Mouse (Mus musculus): Measurements from ENCODE around the gene Hap1. TPM values are rescaled to one million over a fixed set of nuclear protein-coding genes. Genes with fewer than 3 reads are reported as not detected.

Hap1 gene
- polyA plus RNA-seq, 1 experiment from 2014 or later = 13.8 TPM

GRCm38 (mm10) chr11:100399727-100400538 is 44.0 kb upstream of the Hap1 start:
- 74% methylated on average over 12 of the region's 12 CpGs for WGBS
- H3K4me1 ChIP-seq (replicated peaks; ENCODE audit: insufficient read depth, low read length) = peaks cover 15% of the 10 kb centered on the region
- ATAC-seq (replicated peaks; ENCODE audit: low FRiP score, low read depth) (no peak), DNase-seq (ENCODE audit: low spot score) (no peak)
- H3K9ac ChIP-seq (ENCODE audit: low read depth, low read length) = no peak overlapping the region
- H3K9me3 ChIP-seq (replicated peaks; ENCODE audit: low read length) = no peaks in the 10 kb centered on the region
- no peak overlapping the region for H3K27ac ChIP-seq
- no peaks in the 10 kb centered on the region for H3K36me3 ChIP-seq (ENCODE audit: insufficient read depth, low read length)
- H3K27me3 ChIP-seq (ENCODE audit: insufficient read depth, low read length) = no peaks in the 10 kb centered on the region
- TF ChIP-seq CTCF (IDR thresholded peaks at IDR 0.05; ENCODE audit: low read depth) = no peak
- H3K4me3 ChIP-seq (replicated peaks; ENCODE audit: low read depth, low read length) = no peak overlapping the region
- H3K4me2 ChIP-seq (ENCODE audit: low read length) = no peak overlapping the region

- ATAC-seq (replicated peaks; ENCODE audit: low FRiP score, low read depth) (no peak), DNase-seq (ENCODE audit: low spot score) (no peak)
- TF ChIP-seq CTCF (IDR thresholded peaks at IDR 0.05; ENCODE audit: low read depth) = no peak
- no peak overlapping the region for H3K4me2 ChIP-seq (ENCODE audit: low read length)
- H3K27ac ChIP-seq = no peak overlapping the region
- 62% methylated on average over 9 of the region's 9 CpGs for WGBS
- H3K9ac ChIP-seq (ENCODE audit: low read depth, low read length) = no peak overlapping the region
- no peaks in the 10 kb centered on the region for H3K36me3 ChIP-seq (ENCODE audit: insufficient read depth, low read length)
- H3K4me3 ChIP-seq (replicated peaks; ENCODE audit: low read depth, low read length) = no peak overlapping the region
- no peaks in the 10 kb centered on the region for H3K27me3 ChIP-seq (ENCODE audit: insufficient read depth, low read length)
- peaks cover 20% of the 10 kb centered on the region for H3K4me1 ChIP-seq (replicated peaks; ENCODE audit: insufficient read depth, low read length)
- no peaks in the 10 kb centered on the region for H3K9me3 ChIP-seq (replicated peaks; ENCODE audit: low read length)
These were observed 43.4 kb upstream of the Hap1 start for GRCm38 (mm10) chr11:100399320-100399719.

GRCm38 (mm10) chr11:100398517-100398916 is 42.6 kb upstream of the Hap1 start:
- Histone ChIP-seq H3K9ac (ENCODE audit: low read depth, low read length) (no peak overlapping the region), H3K27me3 (ENCODE audit: insufficient read depth, low read length) (no peaks in the 10 kb centered on the region), H3K4me3 (replicated peaks; ENCODE audit: low read depth, low read length) (no peak overlapping the region), H3K4me1 (replicated peaks; ENCODE audit: insufficient read depth, low read length) (peaks cover 28% of the 10 kb centered on the region), H3K36me3 (ENCODE audit: insufficient read depth, low read length) (no peaks in the 10 kb centered on the region), H3K4me2 (ENCODE audit: low read length) (no peak overlapping the region), H3K9me3 (replicated peaks; ENCODE audit: low read length) (no peaks in the 10 kb centered on the region), H3K27ac (no peak overlapping the region)
- 93% methylated on average over 7 of the region's 7 CpGs for WGBS
- ATAC-seq (replicated peaks; ENCODE audit: low FRiP score, low read depth) = no peak
- no peak for DNase-seq (ENCODE audit: low spot score)
- no peak for TF ChIP-seq CTCF (IDR thresholded peaks at IDR 0.05; ENCODE audit: low read depth)

GRCm38 (mm10) chr11:100397600-100398389 is 41.9 kb upstream of the Hap1 start, which contains the start of gene Jup:
Gene Jup (minus strand): TSS chr11:100397763.
- 1% methylated on average over 37 of the region's 37 CpGs for WGBS
- ATAC-seq (replicated peaks; ENCODE audit: low FRiP score, low read depth) (peak; percentile 97), DNase-seq (ENCODE audit: low spot score) (peak; percentile 100)
- Histone ChIP-seq H3K36me3 (ENCODE audit: insufficient read depth, low read length) (no peaks in the 10 kb centered on the region), H3K27ac (peak within 1 kb of the TSS; percentile 97), H3K4me2 (ENCODE audit: low read length) (peak within 1 kb of the TSS; percentile 74), H3K9me3 (replicated peaks; ENCODE audit: low read length) (no peaks in the 10 kb centered on the region), H3K9ac (ENCODE audit: low read depth, low read length) (peak within 1 kb of the TSS; percentile 90), H3K27me3 (ENCODE audit: insufficient read depth, low read length) (no peaks in the 10 kb centered on the region), H3K4me3 (replicated peaks; ENCODE audit: low read depth, low read length) (peak within 1 kb of the TSS; percentile 83), H3K4me1 (replicated peaks; ENCODE audit: insufficient read depth, low read length) (peaks cover 32% of the 10 kb centered on the region)
- no peak for TF ChIP-seq CTCF (IDR thresholded peaks at IDR 0.05; ENCODE audit: low read depth)

- peak; percentile 64 for TF ChIP-seq CTCF (IDR thresholded peaks at IDR 0.05; ENCODE audit: low read depth)
- Histone ChIP-seq H3K9me3 (replicated peaks; ENCODE audit: low read length) (no peaks in the 10 kb centered on the region), H3K27ac (peak overlapping the region; percentile 97), H3K9ac (ENCODE audit: low read depth, low read length) (peak overlapping the region; percentile 90), H3K4me2 (ENCODE audit: low read length) (peak overlapping the region; percentile 74), H3K27me3 (ENCODE audit: insufficient read depth, low read length) (no peaks in the 10 kb centered on the region), H3K4me1 (replicated peaks; ENCODE audit: insufficient read depth, low read length) (peaks cover 37% of the 10 kb centered on the region), H3K36me3 (ENCODE audit: insufficient read depth, low read length) (no peaks in the 10 kb centered on the region), H3K4me3 (replicated peaks; ENCODE audit: low read depth, low read length) (peak overlapping the region; percentile 83)
- WGBS = 1% methylated on average over 42 of the region's 42 CpGs
- DNase-seq (ENCODE audit: low spot score) = no peak
- peak; percentile 35 for ATAC-seq (replicated peaks; ENCODE audit: low FRiP score, low read depth)
These were observed 41.1 kb upstream of the Hap1 start for GRCm38 (mm10) chr11:100396886-100397599.

All from kidney, postnatal 0 days (tissue).